Mouse (Mus musculus) layer of hippocampus, postnatal 14 days (tissue): ENCODE results near the gene Aif1. TPM values are rescaled to one million over a fixed set of nuclear protein-coding genes. Genes with fewer than 3 reads are reported as not detected.

Source experiments
- DNase-seq, 2 experiments: peaks; one replicate each; pipeline ENCODE4 v3.0.0; 2021 to 2022; ENCODE audit warnings: low spot score in 2 of 2, mixed read lengths in 1 of 2
- microRNA-seq, 2 experiments: library from miRNA; unstranded; fragments of <30 nt; microRNA quantifications; one replicate each; pipeline ENCODE4 v1.2.0; 2021
- total RNA-seq, 2 experiments: library from RNA; stranded (reverse); gene quantifications; 2 replicates each; pipeline ENCODE4 v1.2.3; 2021

Gene Aif1
- total RNA-seq, 2 experiments from 2014 or later = 9.9 to 10.4 TPM

- DNase-seq = peak; percentile 96 to 99
Measured at GRCm38 (mm10) chr17:35121143-35121799, 54.6 kb downstream of the Aif1 start, which contains the start of gene Gpank1. Gene Gpank1, plus strand, starts transcription at chr17:35121455.

Small RNA genes lying within 50 kb of the gene (microRNA-seq; reads per million reads assigned to microRNA genes)
- 0 reads per million in 2 experiments for gene Mir6973a
- 0.28 to 0.45 reads per million in 2 experiments for gene Mir6974

Other genes with a start within 250 kb of the Aif1 start
- 10 to 100 TPM; 31.9 to 32.9 TPM for gene Neu1, start 244.8 kb downstream of the Aif1 start, total RNA-seq
- 10 to 100 TPM; 12.5 TPM for gene Hspa1b, start 216.8 kb downstream of the Aif1 start, total RNA-seq
- gene Gm20481, start 206.2 kb downstream of the Aif1 start, total RNA-seq = not detected
- 10 to 100 TPM; 12.4 to 13.1 TPM for gene Hspa1a, start 203.9 kb downstream of the Aif1 start, total RNA-seq
- under 1 TPM; 0.38 to 0.44 TPM for gene Hspa1l, start 203.4 kb downstream of the Aif1 start, total RNA-seq
- 10 to 100 TPM; 19.4 to 25.0 TPM for gene Lsm2, start 194.2 kb downstream of the Aif1 start, total RNA-seq
- gene Vars, start 175.1 kb downstream of the Aif1 start, total RNA-seq = 10 to 100 TPM; 52.9 to 55.9 TPM
- under 1 TPM; 0.14 to 0.21 TPM for gene Vwa7, start 159.5 kb downstream of the Aif1 start, total RNA-seq
- gene Sapcd1, start 148.1 kb downstream of the Aif1 start, total RNA-seq = 1 to 10 TPM; 1.8 to 2.6 TPM
- gene Msh5, start 129.3 kb downstream of the Aif1 start, total RNA-seq = 1 to 10 TPM in 1 of 2 experiments, under 1 TPM in 1; 0.79 to 1.9 TPM
- 10 to 100 TPM; 11.7 to 14.8 TPM for gene Clic1, start 126.1 kb downstream of the Aif1 start, total RNA-seq
- 10 to 100 TPM; 26.4 to 33.1 TPM for gene Ddah2, start 117.0 kb downstream of the Aif1 start, total RNA-seq
- gene Ly6g6c, start 110.7 kb downstream of the Aif1 start, total RNA-seq = not detected
- not detected for gene Mpig6b, start 109.9 kb downstream of the Aif1 start, total RNA-seq
- 1 to 10 TPM; 1.6 to 1.8 TPM for gene Ly6g6e, start 99.2 kb downstream of the Aif1 start, total RNA-seq
- 1 to 10 TPM; 1.2 to 2.6 TPM for gene Ly6g6d, start 98.0 kb downstream of the Aif1 start, total RNA-seq
- not detected for gene Ly6g6f, start 90.5 kb downstream of the Aif1 start, total RNA-seq
- 10 to 100 TPM; 88.8 to 93.0 TPM for gene Abhd16a, start 86.8 kb downstream of the Aif1 start, total RNA-seq
- gene Ly6g5c, start 67.8 kb downstream of the Aif1 start, total RNA-seq = not detected
- under 1 TPM; 0.67 to 0.74 TPM for gene Ly6g5b, start 60.6 kb downstream of the Aif1 start, total RNA-seq
- 10 to 100 TPM; 10.2 to 13.2 TPM for gene Gpank1, start 54.6 kb downstream of the Aif1 start, total RNA-seq
- 100 to 1,000 TPM; 174 to 179 TPM for gene Csnk2b, start 54.0 kb downstream of the Aif1 start, total RNA-seq
- gene D17H6S53E, start 49.7 kb downstream of the Aif1 start, total RNA-seq = 10 to 100 TPM; 20.8 to 26.1 TPM
- gene Apom, start 44.0 kb downstream of the Aif1 start, total RNA-seq = not detected
- 100 to 1,000 TPM; 289 TPM for gene Bag6, start 40.9 kb downstream of the Aif1 start, total RNA-seq
- gene Prrc2a, start 11.2 kb downstream of the Aif1 start, total RNA-seq = 100 to 1,000 TPM; 305 to 314 TPM
- gene Lst1, start 12.4 kb upstream of the Aif1 start, total RNA-seq = 10 to 100 TPM in 1 of 2 experiments, 1 to 10 TPM in 1; 8.2 to 12.1 TPM
- gene Ltb, start 18.4 kb upstream of the Aif1 start, total RNA-seq = 1 to 10 TPM in 1 of 2 experiments, under 1 TPM in 1; 0.55 to 1.0 TPM
- gene Tnf, start 25.9 kb upstream of the Aif1 start, total RNA-seq = under 1 TPM in 1 of 2 experiments, not detected in 1; 0.31 TPM
- gene Lta, start 29.3 kb upstream of the Aif1 start, total RNA-seq = 1 to 10 TPM in 1 of 2 experiments, under 1 TPM in 1; 0.62 to 1.1 TPM
- gene Gm16181, start 44.8 kb upstream of the Aif1 start, total RNA-seq = not detected
- gene Atp6v1g2, start 57.6 kb upstream of the Aif1 start, total RNA-seq = 100 to 1,000 TPM; 485 to 488 TPM
- gene Nfkbil1, start 59.7 kb upstream of the Aif1 start, total RNA-seq = 10 to 100 TPM; 13.2 to 14.5 TPM
- gene Ddx39b, start 65.7 kb upstream of the Aif1 start, total RNA-seq = 100 to 1,000 TPM; 234 to 244 TPM
- 10 to 100 TPM; 14.5 to 14.8 TPM for gene H2-D1, start 86.7 kb upstream of the Aif1 start, total RNA-seq
- under 1 TPM; 0.21 to 0.25 TPM for gene H2-Q1, start 144.3 kb upstream of the Aif1 start, total RNA-seq
- under 1 TPM; 0.52 to 0.74 TPM for gene H2-Q2, start 166.2 kb upstream of the Aif1 start, total RNA-seq
- gene H2-Q4, start 203.5 kb upstream of the Aif1 start, total RNA-seq = 1 to 10 TPM; 1.1 to 1.8 TPM
- gene H2-Q6, start 248.8 kb upstream of the Aif1 start, total RNA-seq = not detected